30 mouse cellular contexts compared by ENCODE assay signal in the genomic region with DNA sequence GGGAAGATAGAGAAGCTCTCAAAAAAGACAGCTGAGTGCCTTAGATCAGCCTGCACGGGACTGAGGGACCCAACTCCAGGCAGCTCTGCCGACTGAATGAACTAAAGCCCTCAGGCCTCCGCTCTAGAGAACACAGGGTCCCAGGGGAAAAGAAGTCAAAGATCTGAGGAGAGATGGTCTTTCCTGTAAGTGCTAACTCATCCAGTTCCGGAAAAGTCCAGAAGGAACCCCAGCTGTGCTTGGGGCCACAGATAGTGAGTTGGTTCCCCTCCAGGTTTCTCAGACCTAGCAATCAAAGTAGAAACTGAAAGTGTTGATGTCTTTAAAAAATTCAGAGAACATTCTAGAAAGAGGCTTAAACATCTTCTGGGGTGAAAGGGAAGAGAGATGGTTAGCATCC.
"Had no signal": no experiment of that assay in that cellular context is flagged by ENCODE, and none has a peak within 500 bp of the region (broad histone marks: within the 10 kb centered on the region; RNA-seq: fewer than 3 reads in every experiment).

No protein-coding gene starts in this region.

- H3K9ac ChIP-seq: limb, embryonic 12.5 days; limb, embryonic 13.5 days; limb, embryonic 15.5 days; liver, embryonic 12.5 days; liver, embryonic 13.5 days; liver, embryonic 14.5 days; liver, embryonic 15.5 days; liver, postnatal 0 days; lung, embryonic 14.5 days; lung, embryonic 15.5 days; midbrain, embryonic 12.5 days; midbrain, embryonic 13.5 days; midbrain, embryonic 15.5 days had no signal

- H3K27ac ChIP-seq: left cerebral cortex, adult 2 months; limb, embryonic 10.5 days; limb, embryonic 12.5 days; limb, embryonic 13.5 days; limb, embryonic 15.5 days; liver, embryonic 12.5 days; liver, embryonic 13.5 days; liver, embryonic 14.5 days; liver, embryonic 15.5 days; lung, embryonic 15.5 days; macrophage; midbrain, embryonic 12.5 days; midbrain, embryonic 13.5 days; midbrain, embryonic 15.5 days had no signal

- ATAC-seq: liver, embryonic 12.5 days; liver, postnatal 0 days; lung, postnatal 0 days; midbrain, embryonic 13.5 days; midbrain, embryonic 15.5 days; midbrain, embryonic 16.5 days had no signal

- H3K27me3 ChIP-seq: liver, embryonic 13.5 days; liver, embryonic 15.5 days; lung, embryonic 15.5 days; midbrain, embryonic 15.5 days had no signal

- DNase-seq: left cerebral cortex, postnatal 4 days; liver; liver, embryonic 13.5 days; liver, postnatal 0 days; lung, adult 18-20 months; lung, adult 2 months; lung, embryonic 14.5 days; lung, postnatal 10 days; lung, postnatal 14 days; lung, postnatal 36 days; lung, postnatal 4 days; midbrain, embryonic 14.5 days had no signal

- H3K9me3 ChIP-seq: limb, embryonic 10.5 days; limb, embryonic 12.5 days; limb, embryonic 13.5 days; limb, embryonic 15.5 days; liver, embryonic 12.5 days; liver, embryonic 13.5 days; liver, embryonic 15.5 days; lung, embryonic 15.5 days; megakaryocyte, embryonic 14.5 days; midbrain, embryonic 12.5 days; midbrain, embryonic 13.5 days; midbrain, embryonic 15.5 days had no signal

- H3K4me3 ChIP-seq: left cerebral cortex, adult 2 months; limb, embryonic 10.5 days; limb, embryonic 12.5 days; limb, embryonic 13.5 days; limb, embryonic 15.5 days; liver, embryonic 12.5 days; liver, embryonic 13.5 days; liver, embryonic 15.5 days; lung, embryonic 15.5 days; megakaryocyte, embryonic 14.5 days; midbrain, embryonic 12.5 days; midbrain, embryonic 13.5 days; midbrain, embryonic 15.5 days; myocyte had no signal

- H3K36me3 ChIP-seq: limb, embryonic 10.5 days; limb, embryonic 12.5 days; limb, embryonic 13.5 days; limb, embryonic 15.5 days; liver, embryonic 12.5 days; liver, embryonic 13.5 days; liver, embryonic 15.5 days; lung, embryonic 15.5 days; midbrain, embryonic 12.5 days; midbrain, embryonic 13.5 days; midbrain, embryonic 15.5 days had no signal

- H3K4me1 ChIP-seq: limb, embryonic 10.5 days; liver, embryonic 12.5 days; megakaryocyte, embryonic 14.5 days; midbrain, embryonic 12.5 days; midbrain, embryonic 15.5 days had no signal

- H3K4me2 ChIP-seq: limb, embryonic 12.5 days; limb, embryonic 13.5 days; limb, embryonic 15.5 days; liver, embryonic 11.5 days; liver, embryonic 12.5 days; liver, embryonic 13.5 days; liver, embryonic 15.5 days; lung, embryonic 14.5 days; lung, embryonic 15.5 days; midbrain, embryonic 12.5 days; midbrain, embryonic 13.5 days; midbrain, embryonic 15.5 days had no signal
